Mouse (Mus musculus): ENCODE measurements at regions not wholly inside any gene's neighbourhood (a gene's known extent, or its start where the extent isn't known, plus 50 kb on each side); places are given as distances from the start of the nearest gene placed in this dataset.
"Not testable (repeated sequence)": the region's sequence is repeated elsewhere in the genome, so short reads cannot be mapped to it uniquely, and the experiment has no call there.

DNA sequence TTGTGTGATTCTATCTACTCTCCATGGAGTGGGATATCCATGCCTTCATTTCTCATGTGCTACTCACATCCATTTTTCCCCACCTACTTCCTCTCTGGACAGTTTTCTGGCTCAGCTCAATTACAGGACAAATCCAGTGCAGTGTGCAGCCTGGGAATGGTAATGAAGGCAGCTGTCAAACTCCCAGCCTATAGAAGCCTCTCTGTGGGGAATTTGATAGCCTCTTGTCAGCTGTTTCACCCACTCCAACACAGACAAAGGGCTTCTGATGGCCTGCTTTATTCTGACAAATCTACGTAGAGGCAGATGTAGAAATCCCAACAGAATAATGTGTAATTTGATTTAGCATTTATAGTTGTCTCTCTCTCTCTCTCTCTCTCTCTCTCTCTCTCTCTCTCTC lies 650.6 kb downstream of the Hdgfl1 start:
- Histone ChIP-seq H3K9me3 (no peaks in the 10 kb centered on the region), H3K27me3 (no peaks in the 10 kb centered on the region), H3K4me2 (no peak overlapping the region), H3K9ac (no peak overlapping the region), H3K4me3 (no peak overlapping the region), H3K36me3 (no peaks in the 10 kb centered on the region), H3K27ac (no peak overlapping the region), H3K4me1 (no peaks in the 10 kb centered on the region)
- WGBS: 51% methylated on average over 1 of the region's 1 CpGs
- no peak for ATAC-seq (ENCODE audit: insufficient number of reproducible peaks, low FRiP score, low TSS enrichment, low read depth)

DNA sequence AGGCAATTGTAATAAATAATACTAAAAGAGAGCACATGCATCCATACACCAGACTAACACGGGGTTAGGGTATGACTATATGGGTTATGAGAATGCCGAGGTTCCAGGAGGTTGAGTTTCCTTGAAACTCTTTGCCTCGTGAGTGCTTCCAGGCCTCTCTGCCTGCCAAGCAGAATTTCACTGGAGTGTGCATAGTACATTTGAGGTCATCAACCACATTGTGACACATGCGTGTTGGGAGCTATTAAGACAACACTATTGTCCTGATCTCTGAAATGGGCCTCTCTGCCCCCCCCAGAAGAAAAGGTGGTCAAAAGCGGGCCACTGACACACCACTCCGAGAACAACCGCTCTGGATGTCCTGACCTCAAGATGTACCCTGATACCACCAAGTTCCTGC lies 655.8 kb downstream of the Hdgfl1 start:
- no peaks in the 10 kb centered on the region for H3K36me3 ChIP-seq
- H3K27ac ChIP-seq: no peak overlapping the region
- H3K9me3 ChIP-seq: no peaks in the 10 kb centered on the region
- no peaks in the 10 kb centered on the region for H3K4me1 ChIP-seq
- H3K4me3 ChIP-seq: no peak overlapping the region
- no peaks in the 10 kb centered on the region for H3K27me3 ChIP-seq
- no peak for ATAC-seq (ENCODE audit: insufficient number of reproducible peaks, low FRiP score, low TSS enrichment, low read depth)
- no peak overlapping the region for H3K9ac ChIP-seq
- WGBS: 91% methylated on average over 7 of the region's 7 CpGs
- H3K4me2 ChIP-seq: no peak overlapping the region

DNA sequence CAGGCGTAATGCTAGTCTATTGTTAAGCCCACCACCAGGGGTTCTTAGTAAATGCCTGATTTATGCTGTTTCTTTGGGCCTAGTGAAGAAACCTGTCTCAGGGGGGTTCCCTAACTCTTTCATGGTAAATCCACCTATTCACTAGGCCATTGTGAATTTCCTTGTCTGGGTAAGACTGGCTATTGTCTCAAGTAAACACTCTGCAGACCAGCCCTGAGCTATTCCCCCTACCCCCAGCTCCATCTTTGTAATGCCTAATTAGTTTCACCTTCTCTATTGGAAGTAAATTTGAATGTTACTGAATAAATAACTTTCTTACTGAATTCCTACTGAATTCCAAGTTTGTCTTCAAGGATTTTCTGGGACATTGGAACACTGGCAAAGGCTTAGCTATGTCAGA lies 656.2 kb downstream of the Hdgfl1 start:
- not testable (repeated sequence) for ATAC-seq (ENCODE audit: insufficient number of reproducible peaks, low FRiP score, low TSS enrichment, low read depth); H3K27ac ChIP-seq; H3K36me3 ChIP-seq; H3K4me3 ChIP-seq; H3K9me3 ChIP-seq; H3K9ac ChIP-seq; H3K27me3 ChIP-seq; H3K4me2 ChIP-seq; H3K4me1 ChIP-seq
- WGBS: 52% methylated on average over 1 of the region's 1 CpGs

DNA sequence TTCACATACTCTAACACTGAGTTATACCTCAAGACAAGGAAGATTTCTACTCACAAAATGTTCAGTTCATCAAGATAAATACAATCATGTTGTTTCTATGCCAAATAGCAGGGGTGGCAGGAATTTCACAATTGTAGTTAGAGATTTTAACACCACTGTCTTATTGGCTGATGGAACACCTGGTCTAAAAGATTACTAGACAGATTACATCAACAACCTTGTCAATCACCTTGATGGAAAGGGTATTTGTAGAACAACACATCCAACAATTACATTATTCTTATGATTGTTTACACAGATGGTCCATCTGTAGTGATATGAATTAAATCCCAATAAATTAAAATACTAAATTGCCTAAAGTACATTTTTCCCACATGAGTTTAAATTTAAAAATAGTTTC lies 657.4 kb downstream of the Hdgfl1 start:
- Histone ChIP-seq H3K36me3 (no peaks in the 10 kb centered on the region), H3K9ac (no peak overlapping the region), H3K27ac (no peak overlapping the region), H3K27me3 (no peaks in the 10 kb centered on the region), H3K9me3 (no peaks in the 10 kb centered on the region), H3K4me2 (no peak overlapping the region), H3K4me1 (no peaks in the 10 kb centered on the region), H3K4me3 (no peak overlapping the region)
- ATAC-seq (ENCODE audit: insufficient number of reproducible peaks, low FRiP score, low TSS enrichment, low read depth): no peak

DNA sequence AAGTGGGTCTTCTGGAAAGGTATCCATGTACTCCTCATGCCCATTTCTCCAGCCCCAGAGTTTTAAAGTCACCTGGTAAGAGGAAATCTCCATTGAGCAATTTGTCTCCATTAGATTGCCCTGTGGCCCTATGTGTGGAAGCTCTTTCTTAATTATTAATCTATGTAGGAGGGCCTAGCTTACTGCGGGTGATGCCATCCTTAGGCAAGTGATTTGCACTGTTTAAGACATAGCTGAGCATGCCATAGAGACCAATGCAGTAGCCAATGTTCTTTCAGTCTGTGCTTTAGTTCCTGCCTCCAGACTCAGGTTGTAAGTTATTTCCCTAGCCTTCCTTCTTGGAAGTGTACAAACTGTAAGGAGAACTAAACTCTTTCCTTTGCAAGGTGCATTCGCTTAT lies 661.0 kb downstream of the Hdgfl1 start:
- H3K27ac ChIP-seq: no peak overlapping the region
- H3K4me2 ChIP-seq: no peak overlapping the region
- H3K9me3 ChIP-seq: no peaks in the 10 kb centered on the region
- no peak overlapping the region for H3K9ac ChIP-seq
- H3K4me1 ChIP-seq: no peaks in the 10 kb centered on the region
- H3K27me3 ChIP-seq: no peaks in the 10 kb centered on the region
- no peaks in the 10 kb centered on the region for H3K36me3 ChIP-seq
- no peak overlapping the region for H3K4me3 ChIP-seq
- no peak for ATAC-seq (ENCODE audit: insufficient number of reproducible peaks, low FRiP score, low TSS enrichment, low read depth)
- WGBS: 90% methylated on average over 2 of the region's 2 CpGs

DNA sequence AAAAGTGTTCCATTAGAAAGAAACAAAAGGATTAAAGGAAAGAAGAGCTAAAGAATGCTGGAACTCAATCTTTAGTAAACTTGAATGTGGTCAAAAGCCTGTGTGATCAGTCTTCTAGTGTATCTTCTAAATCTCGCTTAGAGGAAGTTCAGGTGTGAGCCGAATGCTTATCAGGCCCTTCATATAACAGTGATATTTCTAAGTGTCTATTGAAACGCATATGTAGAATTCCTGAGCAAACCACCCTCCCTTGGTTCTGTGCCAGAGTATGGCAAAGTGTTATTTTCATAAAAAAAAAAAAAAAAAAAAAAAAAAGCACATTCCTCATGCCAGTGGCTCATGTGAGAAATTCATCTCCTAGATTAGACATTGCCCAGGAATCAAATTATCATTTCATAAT lies 681.2 kb downstream of the Hdgfl1 start:
- H3K4me2 ChIP-seq: no peak overlapping the region
- no peak overlapping the region for H3K9ac ChIP-seq
- ATAC-seq (ENCODE audit: insufficient number of reproducible peaks, low FRiP score, low TSS enrichment, low read depth): no peak
- H3K4me1 ChIP-seq: no peaks in the 10 kb centered on the region
- H3K9me3 ChIP-seq: no peaks in the 10 kb centered on the region
- no peak overlapping the region for H3K27ac ChIP-seq
- H3K4me3 ChIP-seq: no peak overlapping the region
- WGBS: 77% methylated on average over 3 of the region's 3 CpGs
- no peaks in the 10 kb centered on the region for H3K27me3 ChIP-seq
- H3K36me3 ChIP-seq: no peaks in the 10 kb centered on the region

DNA sequence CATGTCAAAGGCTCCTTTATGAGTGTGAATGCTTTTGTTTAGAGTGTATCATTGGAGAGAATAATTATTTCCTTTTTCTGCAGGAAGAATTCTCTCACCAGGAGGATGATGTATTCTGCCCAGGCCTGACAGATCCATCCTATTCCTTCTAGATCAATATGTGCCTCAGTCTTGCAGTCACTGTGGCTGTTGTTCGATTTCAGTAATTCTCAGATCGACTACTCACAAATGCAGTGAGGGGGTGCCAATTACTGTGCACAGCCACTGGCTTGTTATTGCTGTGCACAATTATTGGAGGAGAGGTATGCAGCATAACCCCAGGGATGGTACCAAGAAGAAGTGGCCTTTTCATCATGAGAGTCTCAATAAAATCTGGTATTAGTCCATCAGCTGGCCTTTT lies 689.2 kb downstream of the Hdgfl1 start:
- Histone ChIP-seq H3K9me3 (no peaks in the 10 kb centered on the region), H3K27ac (peak overlapping the region; percentile 62), H3K36me3 (no peaks in the 10 kb centered on the region), H3K27me3 (no peaks in the 10 kb centered on the region), H3K4me3 (no peak overlapping the region), H3K4me2 (no peak overlapping the region), H3K9ac (no peak overlapping the region), H3K4me1 (peaks cover 6% of the 10 kb centered on the region; the same call in 1 of the 2 replicates)
- 45% methylated on average over 2 of the region's 2 CpGs for WGBS
- no peak for ATAC-seq (ENCODE audit: insufficient number of reproducible peaks, low FRiP score, low TSS enrichment, low read depth)

DNA sequence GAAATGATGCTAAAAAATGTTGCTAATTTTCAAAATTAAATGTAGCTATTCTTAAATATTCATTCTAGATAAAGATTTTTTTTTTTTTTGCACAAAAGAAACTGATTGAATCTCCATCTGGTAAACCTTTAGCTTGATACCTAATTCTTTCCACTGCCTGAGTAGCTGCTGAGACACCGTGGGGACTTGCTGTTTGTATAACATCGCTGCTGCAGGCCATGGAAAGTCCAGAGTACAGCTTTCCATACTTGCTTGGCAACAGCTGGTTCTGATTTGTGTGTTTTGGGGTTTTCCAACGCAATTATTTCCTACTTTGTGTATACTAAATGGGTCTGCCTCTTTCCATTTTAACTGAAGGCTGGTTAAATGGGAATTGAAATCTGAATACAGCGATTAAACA lies 689.7 kb downstream of the Hdgfl1 start:
- Histone ChIP-seq H3K4me2 (no peak overlapping the region), H3K36me3 (no peaks in the 10 kb centered on the region), H3K27me3 (no peaks in the 10 kb centered on the region), H3K27ac (no peak overlapping the region), H3K9ac (no peak overlapping the region), H3K9me3 (no peaks in the 10 kb centered on the region), H3K4me1 (peaks cover 6% of the 10 kb centered on the region; the same call in 1 of the 2 replicates), H3K4me3 (no peak overlapping the region)
- WGBS: 26% methylated on average over 4 of the region's 4 CpGs
- ATAC-seq (ENCODE audit: insufficient number of reproducible peaks, low FRiP score, low TSS enrichment, low read depth): no peak

DNA sequence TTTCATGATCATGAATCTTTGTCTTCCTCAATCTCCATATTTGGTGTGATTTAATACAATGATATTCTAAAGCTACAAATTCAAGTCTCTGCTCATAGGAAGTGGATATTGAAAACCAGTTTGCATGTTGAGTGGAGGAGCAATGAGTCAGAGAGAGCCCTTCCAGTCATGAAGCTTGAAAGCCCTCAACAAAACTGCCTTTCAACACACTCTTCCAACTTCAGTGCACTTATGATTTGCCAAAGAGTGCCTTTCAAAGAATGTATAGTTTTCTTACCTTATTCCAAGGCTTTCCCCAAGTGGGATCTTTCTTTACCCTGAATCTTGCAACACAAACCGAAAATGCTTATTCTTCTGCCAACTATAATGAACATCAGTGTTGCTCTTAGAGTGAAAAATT lies 690.6 kb downstream of the Hdgfl1 start:
- Histone ChIP-seq H3K9ac (no peak overlapping the region), H3K9me3 (no peaks in the 10 kb centered on the region), H3K27ac (no peak overlapping the region), H3K4me2 (no peak overlapping the region), H3K4me1 (peaks cover 6% of the 10 kb centered on the region; the same call in 1 of the 2 replicates), H3K27me3 (no peaks in the 10 kb centered on the region), H3K4me3 (no peak overlapping the region), H3K36me3 (no peaks in the 10 kb centered on the region)
- WGBS: 84% methylated on average over 1 of the region's 1 CpGs
- no peak for ATAC-seq (ENCODE audit: insufficient number of reproducible peaks, low FRiP score, low TSS enrichment, low read depth)

DNA sequence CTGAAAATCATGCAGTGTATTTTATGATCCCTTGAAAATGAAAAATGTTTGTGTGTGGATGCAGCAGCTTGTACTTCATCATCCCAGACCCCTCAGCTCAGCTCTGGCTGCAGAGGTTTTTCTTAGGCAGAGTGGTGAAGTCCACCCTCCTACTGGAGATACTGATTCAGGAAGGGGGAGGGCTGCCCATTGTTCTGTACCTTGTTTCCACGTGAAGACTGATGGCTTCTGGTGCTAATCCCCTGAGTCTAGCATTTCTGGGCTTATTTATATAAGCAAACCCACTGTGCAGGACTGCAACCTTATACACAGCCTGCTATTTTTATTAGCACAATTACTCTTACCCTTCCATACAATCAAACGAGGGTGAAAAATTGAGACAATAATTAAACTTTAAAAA lies 708.6 kb downstream of the Hdgfl1 start:
- Histone ChIP-seq H3K4me1 (no peaks in the 10 kb centered on the region), H3K27me3 (no peaks in the 10 kb centered on the region), H3K36me3 (no peaks in the 10 kb centered on the region), H3K9me3 (no peaks in the 10 kb centered on the region), H3K4me3 (no peak overlapping the region), H3K9ac (no peak overlapping the region), H3K27ac (no peak overlapping the region), H3K4me2 (no peak overlapping the region)
- 21% methylated on average over 2 of the region's 2 CpGs for WGBS
- ATAC-seq (ENCODE audit: insufficient number of reproducible peaks, low FRiP score, low TSS enrichment, low read depth): no peak

DNA sequence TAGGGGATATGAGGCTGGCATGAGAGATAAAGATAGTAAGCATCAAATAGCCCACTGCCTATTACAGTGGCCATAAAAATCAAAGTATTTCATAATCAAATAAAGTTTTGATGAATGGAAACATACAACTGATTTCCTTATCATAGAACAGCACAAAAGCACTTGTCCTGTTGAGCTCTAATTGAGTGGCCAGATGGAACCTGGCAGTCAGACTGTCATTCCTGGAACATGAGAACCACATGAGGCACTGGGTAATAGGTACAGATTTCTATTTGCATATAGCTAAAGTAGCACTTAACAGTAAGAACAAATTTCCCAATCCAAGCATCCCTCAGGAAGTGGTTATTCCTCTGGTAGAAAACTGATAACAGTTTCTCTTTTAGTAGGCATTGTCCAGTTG lies 732.3 kb downstream of the Hdgfl1 start:
- Histone ChIP-seq H3K27me3 (no peaks in the 10 kb centered on the region), H3K9me3 (no peaks in the 10 kb centered on the region), H3K4me3 (no peak overlapping the region), H3K4me1 (no peaks in the 10 kb centered on the region), H3K4me2 (no peak overlapping the region), H3K9ac (no peak overlapping the region), H3K27ac (no peak overlapping the region), H3K36me3 (no peaks in the 10 kb centered on the region)
- no peak for ATAC-seq (ENCODE audit: insufficient number of reproducible peaks, low FRiP score, low TSS enrichment, low read depth)

DNA sequence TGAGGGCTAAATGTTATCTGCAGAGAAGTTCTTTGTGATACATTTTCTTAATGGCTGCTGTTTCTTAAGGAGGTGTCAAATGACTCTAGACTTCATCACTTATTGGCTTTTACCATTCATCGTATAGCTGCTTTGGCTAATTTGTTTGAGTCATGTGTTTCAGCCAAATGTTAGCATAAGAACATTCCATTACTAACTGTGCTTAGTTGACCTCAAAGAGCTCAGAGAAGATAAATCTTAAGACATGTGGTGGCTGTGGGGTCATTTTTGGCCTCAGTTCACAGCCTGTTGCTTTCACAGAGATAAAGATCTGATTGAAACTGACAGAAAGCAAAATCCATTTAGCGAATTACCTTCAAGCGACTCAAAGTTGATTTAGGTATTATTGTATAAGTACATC lies 743.6 kb downstream of the Hdgfl1 start:
- whole genome bisulfite sequencing: 61% methylated on average over 3 of the region's 3 CpGs
- Histone ChIP-seq H3K27ac (no peak overlapping the region), H3K36me3 (no peaks in the 10 kb centered on the region), H3K4me1 (no peaks in the 10 kb centered on the region; the same call in 1 of the 2 replicates), H3K4me3 (no peak overlapping the region), H3K9ac (no peak overlapping the region), H3K27me3 (no peaks in the 10 kb centered on the region), H3K9me3 (no peaks in the 10 kb centered on the region), H3K4me2 (no peak overlapping the region)
- no peak for ATAC-seq (ENCODE audit: insufficient number of reproducible peaks, low FRiP score, low TSS enrichment, low read depth)

DNA sequence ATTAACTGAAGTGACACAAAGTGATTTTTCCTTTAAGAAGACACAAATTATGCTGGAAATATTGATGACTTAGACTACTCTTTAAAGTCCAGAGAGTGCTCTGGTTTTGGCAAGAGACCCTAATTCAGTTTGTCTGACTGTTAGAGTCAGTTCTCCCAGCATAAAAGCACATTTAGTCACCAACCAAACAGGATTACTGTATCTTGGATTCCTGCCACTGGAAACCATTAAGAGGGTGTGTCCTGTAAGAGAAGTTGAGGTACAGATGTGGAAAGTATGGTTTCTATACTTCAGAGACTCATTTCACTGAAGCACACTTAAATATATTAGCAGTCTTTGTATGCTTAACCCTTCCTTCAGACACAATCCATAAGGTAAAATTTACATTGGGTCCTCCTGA lies 745.3 kb downstream of the Hdgfl1 start:
- no peak overlapping the region for H3K4me2 ChIP-seq
- no peak for ATAC-seq (ENCODE audit: insufficient number of reproducible peaks, low FRiP score, low TSS enrichment, low read depth)
- no peaks in the 10 kb centered on the region for H3K27me3 ChIP-seq
- no peaks in the 10 kb centered on the region for H3K9me3 ChIP-seq
- H3K4me1 ChIP-seq: no peaks in the 10 kb centered on the region; the same call in 1 of the 2 replicates
- no peak overlapping the region for H3K4me3 ChIP-seq
- no peak overlapping the region for H3K9ac ChIP-seq
- no peaks in the 10 kb centered on the region for H3K36me3 ChIP-seq
- H3K27ac ChIP-seq: peak overlapping the region; percentile 38; the same call in 1 of the 2 replicates

All from limb, embryonic 15.5 days (tissue).